Mouse (Mus musculus): ENCODE measurements around the gene Clcn7.
A peak's percentile ranks its signal among the peaks of the same experiment; 100 is the strongest.

DNA sequence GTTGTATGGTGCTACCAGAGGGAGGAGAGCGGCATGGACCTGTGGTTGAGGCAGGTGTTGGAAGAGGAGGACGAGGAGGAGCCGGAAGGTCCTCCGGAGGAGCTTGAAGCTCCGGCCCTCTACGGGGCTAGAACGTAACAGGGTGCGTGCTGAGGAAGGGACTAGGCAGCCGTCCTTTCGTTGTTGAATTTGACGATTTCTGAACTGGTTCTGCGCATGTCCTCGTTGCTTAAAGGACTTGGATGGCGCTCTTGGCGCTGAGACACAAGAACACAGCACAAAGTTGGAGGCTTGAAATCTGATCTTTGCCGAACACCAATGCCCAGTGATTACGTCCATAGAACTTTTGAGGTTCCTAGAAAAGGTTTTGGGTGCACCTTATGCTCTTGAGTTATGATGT, 51.8 kb downstream of the Clcn7 start:
- TF ChIP-seq NRF1 (IDR thresholded peaks at IDR 0.05; ENCODE audit: insufficient read depth, low read depth, low read length, poor library complexity, severe bottlenecking) (peak; percentile 50; the same call in 1 of the 2 replicates), USF1 (IDR thresholded peaks at IDR 0.05; ENCODE audit: low read depth, low read length) (no peak), SMC3 (IDR thresholded peaks at IDR 0.05; ENCODE audit: low read depth, low read length) (no peak), CTCF (IDR thresholded peaks at IDR 0.05 in 2 of 3, conservative IDR thresholded peaks at IDR 0.05 in 1 of 3; ENCODE audit: control insufficient read depth in 1 of 3, insufficient read depth in 1 of 3, low read depth in 2 of 3, low read length in 3 of 3, poor library complexity in 1 of 3, severe bottlenecking in 1 of 3) (no peak), ZKSCAN1 (IDR thresholded peaks at IDR 0.05; ENCODE audit: low read depth, low read length) (no peak), KAT2A (conservative IDR thresholded peaks at IDR 0.05; ENCODE audit: low read depth, low read length) (no peak), GATA1 (IDR thresholded peaks at IDR 0.05; ENCODE audit: low read depth, low read length) (no peak), UBTF (IDR thresholded peaks at IDR 0.05; ENCODE audit: borderline replicate concordance, insufficient read depth, low read depth, low read length) (no peak), POLR2A (IDR thresholded peaks at IDR 0.05; ENCODE audit: control insufficient read depth in 1 of 2, insufficient read depth in 1 of 2, low read depth in 1 of 2, low read length in 2 of 2, poor library complexity in 1 of 2) (0 out of 4 replicates have a peak, but pooled peaks of 1 of the 2 experiments have one; percentile 8), MYC (IDR thresholded peaks at IDR 0.05; ENCODE audit: low read depth, low read length) (no peak), MAFK (IDR thresholded peaks at IDR 0.05; ENCODE audit: borderline replicate concordance, low read depth, low read length) (no peak)
